Mouse (Mus musculus): ENCODE results near the gene Coro1b.

Coro1b gene

GRCm38 (mm10) chr19:4192251-4192985 lies 44.0 kb downstream of the Coro1b start:
- no peak for DNase-seq

DNA sequence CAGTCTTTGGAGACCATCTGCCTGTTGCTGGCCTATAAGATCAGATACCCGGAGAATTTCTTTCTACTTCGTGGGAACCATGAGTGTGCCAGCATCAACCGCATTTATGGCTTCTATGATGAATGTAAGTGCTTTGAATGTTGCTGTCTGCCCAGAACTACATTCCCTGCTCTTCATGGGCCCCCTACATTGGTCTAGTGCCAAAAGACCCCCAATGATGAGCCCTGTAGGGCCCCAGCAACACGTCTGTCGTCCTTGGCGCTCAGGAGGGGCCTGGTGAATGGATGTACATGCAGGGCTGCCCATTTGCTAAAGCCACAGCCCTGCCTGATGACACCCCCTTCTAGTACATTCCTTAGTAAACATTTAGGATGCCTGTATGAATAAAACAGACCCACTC lies 44.7 kb downstream of the Coro1b start:
- DNase-seq: no peak

DNA sequence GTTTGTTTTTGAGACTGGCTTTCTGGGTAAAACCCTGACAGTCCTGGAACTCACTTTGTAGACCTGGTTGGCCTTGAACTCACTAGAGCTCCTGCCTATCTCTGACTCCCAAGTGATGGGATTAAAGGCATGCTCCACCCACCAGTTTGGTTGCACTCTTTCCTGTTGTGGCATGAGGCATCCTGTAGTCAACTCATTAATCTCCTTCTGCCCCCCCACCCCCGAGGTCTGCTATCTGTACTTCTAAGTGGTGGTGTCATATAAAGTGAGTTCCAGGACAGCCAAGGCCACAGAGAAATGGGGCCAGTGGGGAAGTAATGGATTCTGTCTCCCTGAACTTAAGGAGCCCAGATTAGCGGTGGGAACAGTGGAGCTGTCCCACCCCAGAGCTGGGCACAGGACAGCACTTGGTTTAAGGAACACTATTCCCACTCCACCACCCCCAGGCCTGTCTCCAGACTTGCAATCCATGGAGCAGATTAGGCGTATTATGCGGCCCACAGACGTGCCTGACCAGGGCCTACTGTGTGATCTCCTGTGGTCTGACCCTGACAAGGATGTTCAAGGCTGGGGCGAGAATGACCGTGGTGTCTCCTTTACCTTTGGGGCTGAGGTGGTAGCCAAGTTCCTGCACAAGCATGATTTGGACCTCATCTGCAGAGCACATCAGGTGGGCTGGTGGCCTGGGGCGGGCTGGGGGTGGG lies 45.8 kb downstream of the Coro1b start:
- no peak for DNase-seq

- peak in 1 of 2 experiments; percentile 30 for DNase-seq
Measured at GRCm38 (mm10) chr19:4194776-4195650, 46.6 kb downstream of the Coro1b start.

DNA sequence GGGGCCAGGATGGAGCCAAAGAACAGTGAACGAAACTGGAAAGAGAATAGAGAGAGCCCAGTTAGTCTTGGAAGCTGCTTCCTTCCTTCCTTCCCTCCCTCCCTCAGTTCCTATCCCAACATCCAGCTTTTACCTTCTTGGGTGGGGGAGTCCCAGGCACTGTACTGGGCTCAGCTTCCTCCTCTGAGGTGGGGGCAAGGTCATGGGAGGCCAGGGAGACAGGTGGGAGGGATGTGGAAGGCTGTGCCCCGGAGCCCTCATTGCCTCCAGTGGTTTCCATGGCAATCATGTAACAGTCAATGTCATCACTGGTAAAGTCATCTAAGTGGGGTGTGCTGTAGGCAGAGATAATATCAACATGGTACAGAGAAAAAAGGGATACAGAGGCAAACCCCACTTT lies 47.6 kb downstream of the Coro1b start:
- no peak for DNase-seq

DNA sequence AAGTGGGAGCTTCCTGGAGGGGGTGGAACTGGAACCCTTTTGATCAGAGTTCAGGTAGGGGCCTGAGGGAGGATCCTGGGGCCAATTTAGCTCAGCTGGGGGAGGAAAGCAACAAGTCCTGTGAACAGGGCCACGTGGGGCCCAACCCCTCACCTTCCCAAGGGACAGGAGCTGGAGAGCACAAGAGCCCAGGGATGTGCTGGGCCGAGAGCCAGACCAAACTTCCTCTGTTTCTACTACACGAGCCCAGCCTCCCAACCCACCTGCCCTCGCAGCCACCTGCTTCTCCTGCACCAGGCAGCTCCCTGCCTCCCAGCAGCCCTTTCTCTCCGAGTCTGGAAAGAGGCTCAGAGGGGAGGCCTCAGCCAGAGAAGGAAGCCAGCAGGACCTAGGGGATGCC lies 48.1 kb downstream of the Coro1b start:
- DNase-seq: peak in 1 of 2 experiments; percentile 67

DNA sequence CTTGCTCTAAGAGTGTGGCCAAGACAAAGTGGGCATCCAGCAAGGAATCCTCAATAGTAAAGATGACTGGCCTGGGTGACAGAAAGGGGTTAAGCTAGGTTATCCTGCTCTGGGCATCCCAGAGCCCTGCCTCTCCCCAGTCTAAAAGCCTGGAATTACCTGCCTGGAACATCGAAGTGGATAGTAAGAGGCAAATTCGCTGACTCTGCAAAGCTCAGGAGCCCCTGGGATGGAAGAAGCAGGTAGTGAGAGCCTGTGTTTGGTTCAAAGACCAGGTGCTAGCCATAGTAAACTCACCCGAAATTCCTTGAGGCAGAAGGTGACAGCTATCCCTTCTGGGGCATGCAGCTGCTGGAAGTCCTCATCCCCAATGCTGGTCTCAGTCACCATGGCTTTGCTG lies 48.8 kb downstream of the Coro1b start:
- no peak for DNase-seq

GRCm38 (mm10) chr19:4201291-4201909 lies 53.0 kb downstream of the Coro1b start, which contains the start of gene Rad9a:
Rad9a (minus strand) TSS chr19:4201662.
- peak; percentile 99 for DNase-seq

DNA sequence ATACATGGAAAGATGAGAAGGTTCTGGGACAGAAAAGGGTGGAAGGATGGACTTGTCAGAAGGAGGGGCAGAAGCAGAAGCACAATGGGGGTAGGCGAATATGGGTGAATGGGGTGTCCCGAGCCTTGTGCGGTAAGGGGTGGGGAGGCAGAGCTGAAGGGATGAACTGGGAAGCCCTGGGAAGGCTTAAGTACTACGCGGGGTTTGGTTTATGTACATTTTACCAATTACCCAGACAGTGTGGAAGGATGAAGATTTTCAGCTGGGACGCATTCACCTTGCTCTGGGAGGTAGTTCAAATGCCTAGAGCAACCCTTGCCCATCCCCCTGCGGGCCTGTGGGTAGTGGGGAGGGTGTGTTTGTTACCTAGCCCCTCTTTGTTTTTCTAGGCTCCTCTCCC lies 53.7 kb downstream of the Coro1b start:
- DNase-seq: no peak

DNA sequence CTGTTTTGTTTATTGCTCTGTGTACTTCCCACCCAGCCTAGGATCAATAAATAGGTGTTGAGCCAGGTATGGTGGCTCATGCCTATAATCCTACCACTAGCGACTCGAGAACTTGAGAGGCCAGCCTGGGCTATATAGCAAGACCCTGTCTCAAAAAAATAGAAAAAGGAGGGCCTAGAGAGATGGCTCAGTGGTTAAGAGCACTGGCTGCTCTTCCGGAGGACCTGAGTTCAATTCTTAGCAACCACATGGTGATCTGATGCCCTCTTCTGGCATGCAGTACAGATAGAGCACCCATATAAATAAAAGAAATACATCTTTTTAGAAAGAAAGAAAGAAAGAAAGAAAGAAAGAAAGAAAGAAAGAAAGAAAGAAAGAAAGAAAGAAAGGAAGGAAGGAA lies 54.7 kb downstream of the Coro1b start:
- no peak for DNase-seq
